Mouse (Mus musculus) testis, postnatal 14 days (tissue): ENCODE results near the gene Mars2.
A peak's percentile ranks its signal among the peaks of the same experiment; 100 is the strongest.

Experiments used
- DNase-seq: peaks from one replicate; pipeline ENCODE4 v3.0.0; 2021; ENCODE audit warnings: low spot score

The Mars2 gene

DNA sequence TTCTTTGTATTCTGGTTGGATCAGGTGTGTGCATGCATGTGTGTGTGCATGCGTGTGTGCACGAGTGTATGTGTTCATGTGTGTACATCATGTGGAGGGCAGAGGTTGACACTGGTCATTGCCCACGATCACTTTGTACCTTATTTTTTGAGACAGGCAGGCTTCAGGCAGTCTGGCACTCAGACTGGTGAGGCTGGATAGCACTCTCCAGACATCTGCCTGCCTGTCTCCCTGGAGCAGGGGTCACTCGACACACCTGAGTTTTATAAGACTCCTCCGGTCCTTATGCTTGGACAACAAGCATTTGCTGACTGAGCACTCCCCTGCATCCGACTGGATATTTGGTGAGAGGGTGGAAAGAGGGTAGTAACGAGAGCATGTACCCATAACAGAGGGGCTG, 14.0 kb upstream of the Mars2 start:
- DNase-seq, result no peak

DNA sequence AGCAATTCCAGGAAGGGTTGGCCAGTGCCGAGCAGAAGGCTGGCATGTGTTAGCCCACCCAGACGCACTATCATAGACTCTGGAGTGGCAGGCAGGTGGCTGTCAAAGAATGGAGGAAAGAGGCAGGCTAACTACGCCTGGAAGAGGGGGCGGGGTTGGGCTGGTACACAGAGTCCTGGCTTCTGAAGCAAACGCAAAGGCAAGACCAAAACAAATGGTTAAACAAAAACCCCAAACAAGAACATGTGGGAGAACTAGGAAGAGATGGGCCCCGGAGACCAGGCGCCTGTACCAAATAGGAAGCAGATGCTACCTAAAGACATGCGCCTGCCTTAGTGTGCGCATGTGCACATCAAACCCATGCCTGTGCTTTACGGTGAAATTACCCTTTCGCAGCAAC, 12.9 kb upstream of the Mars2 start:
- DNase-seq, result no peak

DNA sequence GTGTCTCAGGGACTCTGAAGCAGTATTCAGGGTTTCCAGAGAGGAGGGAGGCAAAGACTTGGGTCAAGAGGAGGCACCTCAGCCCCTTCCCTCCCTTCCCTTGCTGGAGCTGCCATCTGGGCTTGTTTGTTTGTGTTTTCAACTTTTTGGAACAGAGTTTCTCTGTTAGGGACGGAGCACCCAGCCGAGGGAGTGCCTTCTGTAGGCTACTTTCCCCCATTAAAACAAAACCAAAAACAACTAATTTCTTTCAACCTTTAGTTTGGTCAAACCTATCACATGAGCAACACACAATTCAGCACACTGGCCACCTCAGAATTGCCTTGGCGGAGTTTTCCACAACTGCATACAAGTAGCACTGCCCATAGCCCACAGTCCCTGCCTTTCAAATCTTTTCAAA, 11.6 kb upstream of the Mars2 start:
- DNase-seq, result no peak

DNA sequence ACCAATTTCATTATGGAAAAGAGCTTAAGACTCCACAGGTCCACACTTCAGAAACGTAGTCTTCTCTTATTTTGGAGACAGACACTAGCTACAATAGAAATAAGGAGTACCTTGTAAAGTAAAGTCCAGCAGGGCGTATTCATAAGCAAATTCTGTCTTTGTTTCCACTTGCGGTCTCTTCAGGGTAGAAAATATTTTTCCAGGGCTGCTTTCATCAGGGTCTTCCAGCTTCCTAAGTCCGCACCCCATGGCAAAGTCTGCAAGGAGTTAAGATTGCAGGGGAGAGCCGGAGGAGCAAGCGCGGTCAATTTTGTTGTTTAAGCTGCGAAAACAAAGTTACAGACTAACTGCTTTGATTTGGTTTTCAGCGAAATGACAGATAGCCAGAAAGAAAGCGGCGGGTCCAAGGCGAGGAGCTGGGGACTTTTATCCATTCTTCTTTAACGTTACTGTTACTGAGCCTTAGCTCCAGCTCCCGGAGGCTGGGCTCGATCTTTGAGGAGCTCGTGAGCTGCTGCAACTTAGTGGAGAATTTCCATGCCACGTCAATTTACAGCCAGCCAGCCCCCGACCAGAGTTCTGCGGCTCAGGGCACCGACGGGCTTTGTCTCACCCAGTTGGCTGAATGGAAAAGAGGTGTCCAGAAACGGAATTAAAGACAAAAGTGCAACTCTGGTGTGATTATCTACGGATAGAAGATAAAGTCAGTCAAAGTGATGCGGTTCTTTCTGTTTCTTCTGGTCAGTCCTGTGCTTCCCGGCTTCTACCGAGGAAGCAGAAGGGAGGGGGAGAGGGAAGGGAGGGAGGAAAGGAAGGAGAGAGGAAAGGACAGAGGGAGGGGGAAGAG, 10.7 kb upstream of the Mars2 start, which contains the start of gene Rftn2:
Rftn2 (minus strand) TSS at position 772 of the 847 bp plus-strand sequence.
- DNase-seq, result peak; percentile 48

DNA sequence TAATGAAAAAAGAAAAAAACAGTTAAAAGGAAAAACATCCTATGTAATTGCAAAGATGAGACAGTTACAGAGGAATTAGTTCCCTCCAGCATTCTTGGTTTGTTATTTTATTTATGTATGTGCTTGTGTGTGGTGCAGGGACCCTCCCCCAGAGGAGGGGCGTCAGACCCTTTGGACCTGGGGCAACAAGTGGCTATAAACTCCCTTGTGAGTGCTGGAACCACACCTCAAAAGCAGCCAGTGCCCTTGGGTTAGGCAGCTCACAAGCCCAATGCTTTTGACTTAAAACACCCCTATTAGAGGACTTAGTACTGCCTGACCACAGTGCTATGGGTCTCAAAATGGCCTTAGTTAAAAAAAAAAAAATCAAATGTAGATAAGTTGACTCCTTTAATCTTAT, 9.6 kb upstream of the Mars2 start:
- no peak for DNase-seq

DNA sequence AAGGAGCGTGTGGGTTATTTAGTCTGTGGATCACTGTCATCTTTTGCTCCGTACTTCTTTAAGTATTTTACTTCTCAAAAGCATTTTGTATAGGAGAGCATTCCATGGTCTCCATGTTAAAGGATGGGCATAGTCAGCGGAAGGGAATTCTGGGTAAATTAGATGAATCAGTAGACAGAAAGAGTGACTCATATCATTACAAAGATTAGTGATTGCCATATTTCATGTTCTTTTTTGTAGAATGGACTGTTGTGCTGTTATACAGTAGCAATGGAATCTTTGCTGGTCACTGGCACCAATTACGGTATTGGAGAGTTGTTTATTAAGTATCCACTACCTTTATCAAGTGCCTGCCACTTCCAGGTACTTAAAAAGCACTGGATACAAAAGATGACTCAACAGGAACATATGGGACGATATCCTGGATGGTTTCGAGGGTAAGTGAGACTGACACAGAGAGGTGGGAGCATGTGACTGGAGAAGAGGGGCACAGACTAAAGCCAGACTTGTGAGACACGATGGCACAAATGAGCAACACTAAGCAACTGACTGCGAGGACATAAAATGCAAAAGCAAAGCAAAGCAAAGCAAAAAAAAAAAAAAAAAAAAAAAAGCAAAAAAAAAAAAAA, 8.6 kb upstream of the Mars2 start:
- DNase-seq, result no peak

DNA sequence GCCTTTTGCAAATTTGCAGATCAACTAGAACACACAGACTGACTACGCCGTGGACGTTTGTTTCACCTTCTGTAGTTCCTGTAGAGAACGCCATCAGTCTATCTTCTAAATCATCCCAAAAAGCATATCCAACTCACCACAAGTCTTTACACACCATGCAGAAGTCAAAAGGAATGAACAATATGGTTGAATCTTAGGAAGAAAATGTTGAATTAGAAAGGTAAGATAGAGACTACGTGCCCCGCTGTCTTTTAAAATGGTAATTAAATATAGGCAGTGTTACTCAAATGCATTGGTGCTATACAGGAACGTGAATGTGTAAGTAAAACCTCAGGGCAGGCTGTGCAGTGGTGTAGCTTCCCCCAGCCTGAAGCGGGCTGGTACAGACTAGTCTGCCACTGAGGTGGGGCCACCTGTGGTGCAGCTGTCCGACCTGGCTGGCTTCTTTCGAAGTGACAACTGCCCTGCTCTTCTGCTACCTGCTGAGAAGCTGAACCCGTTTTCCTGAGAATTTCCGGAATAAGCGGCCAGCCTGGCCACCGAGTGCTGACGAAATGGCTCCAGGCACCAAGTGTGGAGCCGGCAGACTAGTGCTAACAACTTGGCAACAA, 2.0 kb upstream of the Mars2 start:
- DNase-seq, result no peak

DNA sequence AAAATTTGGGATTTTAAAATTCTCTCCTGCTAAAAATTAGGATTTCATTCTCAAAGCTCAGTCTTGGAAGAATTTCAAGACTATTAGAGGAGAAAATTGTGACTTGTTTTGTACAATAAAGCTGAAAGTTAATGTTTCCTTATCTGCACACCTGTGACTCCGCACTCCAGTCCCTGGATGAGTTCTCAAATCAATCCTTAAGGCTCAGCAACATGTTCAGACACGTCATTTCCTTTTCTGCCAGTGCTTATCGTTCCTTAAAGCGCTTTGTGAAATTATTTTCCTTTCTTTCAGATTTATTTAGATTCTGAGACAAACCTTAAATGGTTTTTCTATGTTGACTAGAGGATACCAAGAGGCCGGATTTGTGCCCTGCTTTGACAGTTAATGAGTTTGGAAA, 490 bp upstream of the Mars2 start:
- no peak for DNase-seq

DNA sequence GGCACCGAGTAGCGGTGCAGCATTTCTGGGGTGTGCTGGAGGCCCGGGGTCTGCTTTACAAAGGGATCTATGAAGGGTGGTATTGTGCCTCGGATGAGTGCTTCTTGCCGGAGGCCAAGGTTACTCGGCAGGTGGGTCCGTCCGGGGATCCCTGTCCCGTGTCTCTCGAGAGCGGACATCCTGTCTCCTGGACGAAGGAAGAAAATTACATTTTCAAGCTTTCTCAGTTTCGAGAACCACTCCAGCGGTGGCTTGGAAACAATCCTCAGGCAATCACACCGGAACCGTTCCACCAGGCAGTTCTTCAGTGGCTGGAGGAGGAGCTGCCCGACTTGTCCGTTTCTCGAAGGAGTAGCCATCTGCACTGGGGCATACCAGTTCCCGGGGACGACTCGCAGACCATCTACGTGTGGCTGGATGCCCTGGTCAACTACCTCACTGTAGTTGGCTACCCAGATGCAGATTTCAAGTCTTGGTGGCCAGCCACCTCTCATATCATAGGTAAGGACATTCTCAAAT, 725 bp downstream of the Mars2 start:
- DNase-seq, result peak; percentile 36

DNA sequence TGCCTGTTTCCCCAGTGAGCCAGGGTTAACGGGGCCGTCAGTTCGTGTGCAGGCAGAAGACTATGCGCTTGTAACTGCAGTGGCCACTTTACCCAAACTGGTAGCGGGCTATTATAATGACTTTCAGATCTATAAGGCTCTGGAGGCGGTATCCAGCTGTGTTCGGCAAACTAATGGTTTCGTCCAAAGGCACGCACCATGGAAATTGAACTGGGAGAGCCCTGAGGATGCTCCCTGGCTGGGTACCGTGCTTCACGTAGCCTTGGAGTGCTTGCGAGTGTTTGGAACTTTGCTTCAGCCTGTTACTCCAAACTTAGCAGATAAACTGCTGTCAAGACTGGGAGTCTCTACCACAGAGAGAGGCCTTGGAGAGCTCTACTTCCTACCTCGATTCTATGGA, 1.5 kb downstream of the Mars2 start:
- no peak for DNase-seq

DNA sequence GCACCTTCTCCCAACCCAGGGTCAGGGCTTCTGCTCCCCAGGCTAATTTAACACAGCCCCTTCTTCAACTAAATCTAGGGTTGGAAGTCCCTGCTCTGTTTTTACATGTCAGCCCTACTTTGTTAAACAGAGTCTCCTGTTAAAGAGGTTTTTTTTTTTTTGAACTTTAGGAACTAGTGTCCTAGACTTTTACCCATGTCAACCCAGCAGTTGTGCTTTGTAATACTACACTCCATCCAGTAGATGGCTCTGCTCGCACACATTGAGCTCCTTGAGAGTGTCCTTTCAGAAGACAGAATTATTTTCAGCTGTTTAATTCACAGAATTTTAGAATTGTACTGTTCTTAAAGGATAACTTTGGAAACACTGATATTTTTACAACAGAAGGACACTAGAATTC, 2.3 kb downstream of the Mars2 start:
- DNase-seq, result no peak

DNA sequence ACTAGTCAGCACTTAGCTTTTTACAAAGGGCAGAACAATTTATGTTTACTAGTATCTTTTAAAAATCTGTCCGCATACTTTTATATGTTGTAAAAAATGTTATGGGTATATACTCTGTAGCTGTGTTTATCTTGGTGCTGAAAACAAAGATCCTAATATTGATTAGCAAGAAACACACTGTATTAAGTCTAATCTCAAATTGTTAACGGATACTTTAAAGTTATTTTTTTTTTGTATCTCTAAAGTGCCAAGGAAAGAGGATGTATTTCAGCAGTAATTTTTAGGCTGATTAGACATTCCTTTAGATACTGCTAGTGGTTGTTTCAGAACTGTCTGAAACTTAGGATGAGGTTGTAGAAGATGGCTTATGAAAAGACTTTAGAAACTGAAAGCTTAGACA, 9.4 kb downstream of the Mars2 start:
- no peak for DNase-seq

DNA sequence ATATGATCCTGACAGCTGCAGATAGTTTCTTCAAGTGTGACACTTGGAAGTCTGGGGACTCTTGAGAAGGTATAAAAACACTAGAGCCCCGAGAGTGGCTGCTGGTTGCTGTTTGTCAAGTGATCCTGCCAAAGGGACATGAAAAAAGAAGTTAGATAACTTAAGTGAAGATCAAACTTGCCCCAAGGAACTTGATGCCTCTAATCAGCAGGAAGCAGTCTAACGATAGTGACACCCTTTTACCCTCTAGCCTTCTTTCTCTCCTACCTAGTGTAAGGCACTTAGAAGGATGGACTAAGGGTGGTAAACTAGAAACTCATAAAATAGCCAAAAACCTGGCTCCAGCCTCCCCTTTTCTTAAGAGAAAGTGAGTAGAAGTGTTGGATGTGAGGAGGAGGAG, 27.4 kb downstream of the Mars2 start:
- no peak for DNase-seq

DNA sequence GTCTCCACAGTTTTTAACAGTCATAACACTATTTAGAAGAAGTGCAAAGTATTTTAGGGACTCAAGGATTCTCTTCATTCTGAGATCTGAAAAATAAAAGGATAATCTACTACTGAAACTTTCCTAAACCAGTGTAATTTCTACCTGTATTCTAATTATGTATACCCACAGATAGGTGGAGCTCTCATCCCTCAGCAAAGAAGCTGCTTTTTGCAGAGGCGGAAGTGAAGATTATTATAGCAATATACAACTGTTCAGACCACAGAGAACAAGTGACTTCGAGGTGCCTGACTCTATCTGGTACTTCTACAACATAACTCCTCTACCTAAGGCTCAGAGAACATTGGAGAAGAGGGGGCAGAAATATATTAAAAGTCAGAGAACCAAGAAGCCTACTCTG, 28.5 kb downstream of the Mars2 start:
- no peak for DNase-seq

DNA sequence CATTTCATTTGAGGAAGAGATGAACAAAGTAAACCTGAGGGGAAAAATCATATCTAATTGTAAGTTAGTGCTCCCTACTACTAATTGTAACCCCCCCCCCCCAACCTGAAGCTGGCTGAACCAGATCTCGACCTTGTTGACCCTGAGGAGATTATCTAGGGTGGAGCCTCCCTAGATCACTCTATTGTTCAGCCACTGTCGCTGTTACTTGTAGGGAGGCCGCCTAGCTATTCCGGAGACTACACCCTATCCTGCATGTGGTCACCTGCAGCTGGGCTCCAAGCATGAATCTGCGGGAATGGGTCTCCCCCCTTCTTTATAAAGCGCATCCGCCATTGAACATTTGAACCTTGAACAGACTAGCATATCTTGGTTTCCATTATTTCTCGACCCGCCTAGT, 42.1 kb downstream of the Mars2 start:
- DNase-seq, result no peak
